Mouse (Mus musculus) midbrain, embryonic 13.5 days (tissue): ENCODE data around the gene Ring1. TPM values are rescaled to one million over a fixed set of nuclear protein-coding genes. Genes with fewer than 3 reads are reported as not detected.

Source experiments
- ATAC-seq: fragments of 200-750 bp; cut with Nextera tagmentation; 2 replicates; pipeline ENCODE4 v1.8.0; 2017; ENCODE audit warnings: mild to moderate bottlenecking, moderate TSS enrichment, moderate library complexity
- H3K27ac ChIP-seq: fragments of 300-500 bp; sonication (generic); 2 replicates; pipeline ENCODE4 v1.5.1; 2015; ENCODE audit warnings: inconsistent platforms, mild to moderate bottlenecking, moderate library complexity
- H3K27me3 ChIP-seq: fragments of 300-500 bp; sonication (generic); 2 replicates; pipeline ENCODE4 v1.6.1; 2015; ENCODE audit warnings: mild to moderate bottlenecking, inconsistent platforms
- H3K36me3 ChIP-seq: fragments of 300-500 bp; sonication (generic); 2 replicates; pipeline ENCODE4 v1.6.1; 2015; ENCODE audit warnings: mild to moderate bottlenecking, inconsistent platforms
- H3K4me1 ChIP-seq: fragments of 300-500 bp; sonication (generic); replicated peaks from 2 replicates; pipeline ENCODE4 v1.6.1; 2015; ENCODE audit warnings: inconsistent platforms
- H3K4me2 ChIP-seq: fragments of 300-500 bp; sonication (generic); replicated peaks from 2 replicates; pipeline ENCODE4 v1.6.1; 2015; ENCODE audit warnings: moderate library complexity, mild to moderate bottlenecking, inconsistent platforms
- H3K4me3 ChIP-seq: fragments of 300-500 bp; sonication (generic); replicated peaks from 2 replicates; pipeline ENCODE4 v1.5.1; 2015; ENCODE audit warnings: mild to moderate bottlenecking, inconsistent platforms
- H3K9ac ChIP-seq: fragments of 300-500 bp; sonication (generic); replicated peaks from 2 replicates; pipeline ENCODE4 v1.6.1; 2015; ENCODE audit warnings: mild to moderate bottlenecking, inconsistent platforms
- H3K9me3 ChIP-seq: fragments of 300-500 bp; sonication (generic); 2 replicates; pipeline ENCODE4 v1.6.1; 2016; ENCODE audit warnings: mild to moderate bottlenecking, inconsistent platforms
- WGBS: fragments of 180-500 bp; shearing (Covaris S2); methylation state at CpG from one replicate; pipeline ENCODE4 v1.1.7; 2015; 5-methylcytosine and 5-hydroxymethylcytosine counted together
- polyA plus RNA-seq: library from polyadenylated mRNA; unstranded; fragments of >200 nt; fragmentation: Nextera tagmentation; extraction: Ambion mirVana; gene quantifications from 2 replicates; pipeline ENCODE4 v1.2.1, GENCODE M21; 2015

Gene Ring1
- polyA plus RNA-seq, 1 experiment from 2014 or later: 24.3 TPM

GRCm38 (mm10) chr17:34035517-34035916 lies 11.0 kb upstream of the Ring1 start:
- Histone ChIP-seq H3K27me3 (no peaks in the 10 kb centered on the region), H3K9ac (no peak overlapping the region), H3K36me3 (peaks cover 44% of the 10 kb centered on the region), H3K9me3 (no peaks in the 10 kb centered on the region), H3K4me2 (no peak overlapping the region), H3K27ac (no peak overlapping the region), H3K4me1 (peaks cover 49% of the 10 kb centered on the region), H3K4me3 (no peak overlapping the region)
- no peak for ATAC-seq
- 90% methylated on average over 9 of the region's 9 CpGs for WGBS

- no peak overlapping the region for H3K9ac ChIP-seq
- ATAC-seq: no peak
- H3K4me1 ChIP-seq: peaks cover 51% of the 10 kb centered on the region
- H3K9me3 ChIP-seq: no peaks in the 10 kb centered on the region
- H3K27ac ChIP-seq: no peak overlapping the region
- no peak overlapping the region for H3K4me3 ChIP-seq
- H3K4me2 ChIP-seq: 0 out of 2 replicates have a peak overlapping the region, but pooled peaks have one; percentile 12
- 73% methylated on average over 10 of the region's 10 CpGs for WGBS
- no peaks in the 10 kb centered on the region for H3K27me3 ChIP-seq
- peaks cover 57% of the 10 kb centered on the region for H3K36me3 ChIP-seq
Observed at GRCm38 (mm10) chr17:34034064-34034463, 9.6 kb upstream of the Ring1 start.

DNA sequence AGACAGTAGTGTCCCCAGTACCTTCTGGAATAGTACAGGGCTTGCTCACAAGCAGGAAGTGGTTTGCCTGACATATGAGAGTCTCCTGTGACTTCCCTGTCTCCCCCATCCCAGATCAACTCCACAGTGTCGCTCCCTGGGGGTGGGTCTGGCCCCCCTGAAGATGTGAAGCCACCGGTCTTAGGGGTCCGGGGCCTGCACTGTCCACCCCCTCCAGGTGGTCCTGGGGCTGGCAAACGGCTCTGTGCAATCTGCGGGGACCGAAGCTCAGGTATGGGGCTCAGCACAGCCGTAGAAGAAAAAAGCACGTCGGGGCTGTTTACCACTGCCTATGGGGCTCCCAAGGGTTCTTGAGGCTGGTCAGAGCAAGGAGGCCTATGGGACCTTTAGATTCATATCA lies 9.0 kb upstream of the Ring1 start:
- Histone ChIP-seq H3K4me3 (peak overlapping the region; percentile 90), H3K27me3 (no peaks in the 10 kb centered on the region), H3K4me1 (peaks cover 51% of the 10 kb centered on the region), H3K27ac (no peak overlapping the region), H3K36me3 (peaks cover 63% of the 10 kb centered on the region), H3K9me3 (no peaks in the 10 kb centered on the region), H3K9ac (peak overlapping the region; percentile 96), H3K4me2 (peak overlapping the region; percentile 100)
- ATAC-seq: no peak
- WGBS: 95% methylated on average over 9 of the region's 9 CpGs

DNA sequence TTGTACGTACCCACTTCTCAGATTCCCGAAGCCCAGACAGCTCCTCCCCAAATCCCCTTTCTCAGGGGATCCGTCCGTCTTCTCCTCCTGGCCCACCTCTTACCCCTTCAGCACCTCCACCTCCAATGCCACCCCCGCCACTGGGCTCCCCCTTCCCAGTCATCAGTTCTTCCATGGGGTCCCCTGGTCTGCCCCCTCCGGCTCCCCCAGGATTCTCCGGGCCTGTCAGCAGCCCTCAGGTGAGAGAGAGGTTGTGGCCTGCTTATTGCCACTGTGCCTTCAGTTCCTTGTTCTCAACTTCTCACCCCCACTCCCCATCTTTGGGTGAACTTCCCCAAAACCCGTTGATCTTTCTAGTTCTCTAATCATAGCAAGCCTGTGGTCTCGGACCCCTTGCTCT lies 8.3 kb upstream of the Ring1 start:
- Histone ChIP-seq H3K36me3 (peaks cover 61% of the 10 kb centered on the region), H3K27ac (peak overlapping the region; percentile 98; the same call in 1 of the 2 replicates), H3K4me1 (peaks cover 51% of the 10 kb centered on the region), H3K4me3 (peak overlapping the region; percentile 90), H3K27me3 (no peaks in the 10 kb centered on the region), H3K9ac (peak overlapping the region; percentile 96), H3K4me2 (peak overlapping the region; percentile 100), H3K9me3 (no peaks in the 10 kb centered on the region)
- WGBS: 62% methylated on average over 9 of the region's 9 CpGs
- ATAC-seq: no peak

DNA sequence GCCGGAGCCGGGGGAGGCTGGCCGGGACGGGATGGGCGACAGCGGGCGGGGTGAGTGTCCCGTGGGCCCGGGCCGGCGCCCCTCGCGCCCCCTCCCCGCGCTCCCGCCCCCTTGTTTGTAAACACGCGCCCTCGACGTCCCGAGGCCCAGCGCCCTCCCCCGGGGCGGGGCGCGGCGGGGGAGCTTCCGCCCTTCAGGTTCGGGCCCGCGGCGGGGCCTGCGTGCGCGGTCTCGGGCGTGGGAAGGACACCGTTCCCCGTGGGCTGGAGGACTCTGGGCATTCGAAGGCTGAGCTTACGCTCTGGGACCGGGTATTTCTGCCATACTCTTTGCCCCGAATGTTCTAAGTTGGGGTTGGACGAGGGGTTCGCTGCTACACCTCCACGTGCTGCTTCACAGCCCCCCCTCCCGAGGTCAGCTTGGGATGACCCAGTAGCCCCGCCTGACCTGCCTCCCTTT lies 7.7 kb upstream of the Ring1 start:
- Histone ChIP-seq H3K27ac (peak overlapping the region; percentile 98), H3K9ac (peak overlapping the region; percentile 96), H3K4me1 (peaks cover 55% of the 10 kb centered on the region), H3K36me3 (peaks cover 55% of the 10 kb centered on the region), H3K4me3 (peak overlapping the region; percentile 90), H3K9me3 (no peaks in the 10 kb centered on the region), H3K4me2 (peak overlapping the region; percentile 100), H3K27me3 (no peaks in the 10 kb centered on the region)
- WGBS: under 1% methylated on average over 30 of the region's 48 CpGs
- ATAC-seq: no peak

- Histone ChIP-seq H3K27ac (peak within 1 kb of the TSS; percentile 98), H3K4me1 (peaks cover 61% of the 10 kb centered on the region), H3K4me3 (peak within 1 kb of the TSS; percentile 90), H3K36me3 (peaks cover 50% of the 10 kb centered on the region), H3K4me2 (peak within 1 kb of the TSS; percentile 100), H3K9me3 (no peaks in the 10 kb centered on the region), H3K9ac (peak within 1 kb of the TSS; percentile 96), H3K27me3 (no peaks in the 10 kb centered on the region)
- under 1% methylated on average over 66 of the region's 88 CpGs for WGBS
- peak; percentile 76 for ATAC-seq
Observed at GRCm38 (mm10) chr17:34031465-34032173, 7.1 kb upstream of the Ring1 start, which contains the start of the genes Slc39a7 and Rxrb. Gene Slc39a7, minus strand, starts transcription at chr17:34031682. Gene Rxrb, plus strand, starts transcription at chr17:34031812.

DNA sequence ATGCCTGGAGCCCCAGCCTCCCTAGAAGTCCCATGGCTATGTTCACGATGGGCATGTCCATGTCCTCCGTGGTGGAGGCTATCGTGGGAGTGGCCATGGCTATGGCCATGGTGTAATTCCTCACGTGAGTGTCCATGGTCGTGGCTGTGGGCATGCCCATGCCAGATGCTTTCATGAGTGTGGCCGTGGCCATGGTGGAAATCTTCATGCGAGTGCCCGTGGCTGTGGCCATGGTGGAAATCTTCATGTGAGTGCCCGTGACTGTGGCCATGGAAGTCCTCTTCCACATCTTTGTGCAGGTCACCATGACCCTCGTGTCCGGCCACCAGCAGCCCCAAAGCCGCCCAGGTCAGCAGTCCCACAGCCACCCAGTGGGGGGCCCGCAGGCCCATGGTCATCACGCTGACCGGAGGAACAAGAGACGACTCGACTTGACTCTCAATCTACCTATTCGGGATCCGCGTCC lies 6.4 kb upstream of the Ring1 start:
- H3K9ac ChIP-seq: peak overlapping the region; percentile 94
- H3K36me3 ChIP-seq: peaks cover 42% of the 10 kb centered on the region
- 4% methylated on average over 20 of the region's 20 CpGs for WGBS
- H3K4me1 ChIP-seq: peaks cover 68% of the 10 kb centered on the region
- H3K4me2 ChIP-seq: peak overlapping the region; percentile 100
- peak; percentile 1; the same call in 1 of the 2 replicates for ATAC-seq
- H3K27me3 ChIP-seq: no peaks in the 10 kb centered on the region
- H3K4me3 ChIP-seq: peak overlapping the region; percentile 90
- H3K27ac ChIP-seq: peak overlapping the region; percentile 98
- H3K9me3 ChIP-seq: no peaks in the 10 kb centered on the region

DNA sequence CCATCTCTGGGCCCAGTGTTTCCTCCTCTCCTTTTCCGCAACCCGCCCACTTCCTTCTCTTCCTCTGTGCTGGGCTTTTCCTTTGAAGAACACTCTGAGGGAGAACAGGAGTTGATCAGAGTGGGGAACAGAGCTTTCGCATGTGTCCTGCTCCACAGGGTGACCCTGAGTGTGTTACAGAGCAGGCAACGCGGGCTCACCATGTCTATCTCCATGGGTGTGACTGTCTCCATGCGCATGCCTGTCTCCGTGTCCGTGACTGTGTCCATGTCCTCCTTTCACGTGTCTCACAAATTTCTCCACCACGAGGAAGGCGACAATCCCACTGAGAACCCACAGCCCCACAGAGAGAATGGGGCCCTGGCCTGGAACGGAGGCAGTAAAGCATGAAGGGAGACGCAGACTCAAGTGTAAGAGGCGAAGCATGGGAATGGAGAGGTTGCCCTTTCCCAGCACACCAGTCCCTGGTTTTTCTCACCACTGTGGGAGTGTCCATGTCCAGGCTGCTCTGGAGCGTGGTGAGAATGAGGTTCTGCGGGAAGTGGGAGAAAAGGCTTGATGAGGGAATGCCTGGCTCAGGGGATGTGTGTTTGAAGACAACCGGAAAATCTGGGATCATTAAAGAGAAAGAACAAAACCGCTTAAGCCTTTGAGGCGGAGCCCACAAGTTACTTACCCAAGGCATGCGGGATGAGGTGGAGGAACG lies 5.6 kb upstream of the Ring1 start:
- no peaks in the 10 kb centered on the region for H3K27me3 ChIP-seq
- peak overlapping the region; percentile 100 for H3K4me2 ChIP-seq
- H3K4me3 ChIP-seq: peak overlapping the region; percentile 90
- peaks cover 77% of the 10 kb centered on the region for H3K4me1 ChIP-seq
- H3K27ac ChIP-seq: no peak overlapping the region
- no peak for ATAC-seq
- H3K9ac ChIP-seq: peak overlapping the region; percentile 94
- H3K9me3 ChIP-seq: no peaks in the 10 kb centered on the region
- WGBS: 58% methylated on average over 21 of the region's 21 CpGs
- H3K36me3 ChIP-seq: peaks cover 34% of the 10 kb centered on the region

DNA sequence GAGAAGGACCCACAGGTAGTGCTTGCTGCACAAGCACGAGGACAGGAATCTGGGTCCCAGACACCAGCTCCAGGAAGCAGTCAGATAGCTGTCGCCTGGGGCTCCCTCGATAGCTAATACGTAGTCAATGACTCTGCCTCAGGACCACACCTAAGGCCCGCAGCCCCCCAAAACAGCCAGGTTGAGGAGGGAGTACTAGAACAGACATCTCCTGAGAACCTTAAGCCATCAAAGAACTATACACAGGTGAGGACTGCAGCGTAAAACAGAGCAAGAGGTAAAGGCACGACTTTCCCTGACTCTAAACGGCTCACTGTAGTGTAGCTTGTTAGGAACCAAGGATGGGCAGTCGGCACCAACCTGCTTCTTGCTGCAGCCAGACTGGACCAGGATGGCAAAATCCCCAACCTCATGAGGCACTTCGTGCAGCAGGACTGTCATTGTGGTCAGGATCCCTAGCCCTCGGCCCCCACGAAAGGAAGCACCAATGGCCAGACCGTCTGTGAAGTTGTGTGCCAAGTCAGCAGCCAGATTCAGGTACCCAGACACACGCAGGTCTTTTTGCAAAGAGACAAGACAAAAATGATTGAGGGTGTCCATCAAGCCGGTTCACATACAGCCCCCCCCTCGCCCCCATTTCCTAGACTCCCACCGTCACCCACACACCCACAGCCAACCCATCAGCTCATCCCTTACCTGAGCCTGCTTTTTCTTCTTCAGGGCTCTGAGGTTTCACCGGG lies 4.8 kb upstream of the Ring1 start:
- no peak for ATAC-seq
- Histone ChIP-seq H3K27ac (no peak overlapping the region), H3K36me3 (peaks cover 30% of the 10 kb centered on the region), H3K9ac (peak overlapping the region; percentile 94), H3K4me2 (peak overlapping the region; percentile 100), H3K4me1 (peaks cover 77% of the 10 kb centered on the region), H3K4me3 (peak overlapping the region; percentile 90), H3K27me3 (no peaks in the 10 kb centered on the region), H3K9me3 (no peaks in the 10 kb centered on the region)
- WGBS: 82% methylated on average over 18 of the region's 18 CpGs

- Histone ChIP-seq H3K9me3 (no peaks in the 10 kb centered on the region), H3K27me3 (no peaks in the 10 kb centered on the region), H3K4me3 (peak overlapping the region; percentile 90), H3K4me1 (peaks cover 76% of the 10 kb centered on the region), H3K9ac (peak overlapping the region; percentile 41; the same call in 1 of the 2 replicates), H3K27ac (peak overlapping the region; percentile 97), H3K4me2 (peak overlapping the region; percentile 100), H3K36me3 (peaks cover 23% of the 10 kb centered on the region)
- no peak for ATAC-seq
- 42% methylated on average over 17 of the region's 17 CpGs for WGBS
Observed at GRCm38 (mm10) chr17:34028501-34029149, 4.1 kb upstream of the Ring1 start.

GRCm38 (mm10) chr17:34027656-34028223 lies 3.3 kb upstream of the Ring1 start, which contains the start of gene H2-Ke6:
Gene H2-Ke6, minus strand, starts transcription at chr17:34028060.
- H3K9me3 ChIP-seq: no peaks in the 10 kb centered on the region
- H3K4me2 ChIP-seq: peak within 1 kb of the TSS; percentile 100
- ATAC-seq: peak; percentile 67
- under 1% methylated on average over 49 of the region's 49 CpGs for WGBS
- peaks cover 76% of the 10 kb centered on the region for H3K4me1 ChIP-seq
- no peaks in the 10 kb centered on the region for H3K27me3 ChIP-seq
- peak within 1 kb of the TSS; percentile 90 for H3K9ac ChIP-seq
- peak within 1 kb of the TSS; percentile 90 for H3K4me3 ChIP-seq
- peaks cover 28% of the 10 kb centered on the region for H3K36me3 ChIP-seq
- peak within 1 kb of the TSS; percentile 97 for H3K27ac ChIP-seq
